Mouse (Mus musculus) embryonic facial prominence, embryonic 13.5 days (tissue): ENCODE measurements around the gene Sel1l3. TPM values are rescaled to one million over a fixed set of nuclear protein-coding genes. Genes with fewer than 3 reads are reported as not detected.

Experiments
- ATAC-seq: fragments of 200-750 bp; cut with Nextera tagmentation; 2 replicates; pipeline ENCODE4 v1.8.0; 2017; ENCODE audit warnings: low read depth; ENCODE audit not compliant: insufficient number of reproducible peaks, insufficient read depth, low FRiP score, low TSS enrichment
- H3K27ac ChIP-seq: fragments of 300-500 bp; sonication (generic); 2 replicates; pipeline ENCODE4 v1.5.1; 2015; ENCODE audit warnings: moderate library complexity, mild to moderate bottlenecking, inconsistent platforms
- H3K27me3 ChIP-seq: fragments of 300-500 bp; sonication (generic); 2 replicates; pipeline ENCODE4 v1.6.1; 2015; ENCODE audit warnings: mild to moderate bottlenecking, inconsistent platforms
- H3K36me3 ChIP-seq: fragments of 300-500 bp; sonication (generic); 2 replicates; pipeline ENCODE4 v1.6.1; 2015; ENCODE audit warnings: mild to moderate bottlenecking, inconsistent platforms
- H3K4me1 ChIP-seq: fragments of 300-500 bp; sonication (generic); 2 replicates; pipeline ENCODE4 v1.6.1; 2015; ENCODE audit warnings: inconsistent platforms
- H3K4me2 ChIP-seq: fragments of 300-500 bp; sonication (generic); 2 replicates; pipeline ENCODE4 v1.6.1; 2015; ENCODE audit warnings: moderate library complexity, mild to moderate bottlenecking, inconsistent platforms
- H3K4me3 ChIP-seq: fragments of 300-500 bp; sonication (generic); 2 replicates; pipeline ENCODE4 v1.5.1; 2015; ENCODE audit warnings: mild to moderate bottlenecking, inconsistent platforms
- H3K9ac ChIP-seq: fragments of 300-500 bp; sonication (generic); 2 replicates; pipeline ENCODE4 v1.6.1; 2015; ENCODE audit warnings: mild to moderate bottlenecking, inconsistent platforms
- H3K9me3 ChIP-seq: fragments of 300-500 bp; sonication (generic); 2 replicates; pipeline ENCODE4 v1.6.1; 2016; ENCODE audit warnings: inconsistent platforms
- WGBS: fragments of 180-500 bp; shearing (Covaris S2); methylation state at CpG from one replicate; pipeline ENCODE4 v1.1.7; 2015; ENCODE audit warnings: mixed read lengths; 5-methylcytosine and 5-hydroxymethylcytosine counted together
- polyA plus RNA-seq: library from polyadenylated mRNA; unstranded; fragments of >200 nt; fragmentation: Nextera tagmentation; extraction: Ambion mirVana; gene quantifications from 2 replicates; pipeline ENCODE4 v1.2.1, GENCODE M21; 2015

Gene Sel1l3
- polyA plus RNA-seq, 1 experiment from 2014 or later = 1.0 TPM

GRCm38 (mm10) chr5:53134003-53134402 lies 79.7 kb downstream of the Sel1l3 start:
- Histone ChIP-seq H3K4me3 (no peak overlapping the region), H3K27me3 (no peaks in the 10 kb centered on the region), H3K9ac (no peak overlapping the region), H3K36me3 (no peaks in the 10 kb centered on the region), H3K4me1 (peaks cover 3% of the 10 kb centered on the region; the same call in 1 of the 2 replicates), H3K4me2 (no peak overlapping the region), H3K27ac (no peak overlapping the region), H3K9me3 (no peaks in the 10 kb centered on the region)
- no peak for ATAC-seq
- 88% methylated on average over 2 of the region's 2 CpGs for WGBS

- Histone ChIP-seq H3K9ac (no peak overlapping the region), H3K9me3 (no peaks in the 10 kb centered on the region), H3K27ac (no peak overlapping the region), H3K4me2 (no peak overlapping the region), H3K36me3 (no peaks in the 10 kb centered on the region), H3K4me1 (no peaks in the 10 kb centered on the region), H3K27me3 (no peaks in the 10 kb centered on the region), H3K4me3 (no peak overlapping the region)
- no peak for ATAC-seq
- 49% methylated on average over 4 of the region's 4 CpGs for WGBS
Observed at GRCm38 (mm10) chr5:53124701-53125100, 89.0 kb downstream of the Sel1l3 start.

GRCm38 (mm10) chr5:53123525-53124286 lies 90.0 kb downstream of the Sel1l3 start:
- H3K9ac ChIP-seq = no peak overlapping the region
- H3K9me3 ChIP-seq = no peaks in the 10 kb centered on the region
- H3K4me1 ChIP-seq = no peaks in the 10 kb centered on the region
- no peak overlapping the region for H3K4me3 ChIP-seq
- WGBS = 46% methylated on average over 10 of the region's 10 CpGs
- no peaks in the 10 kb centered on the region for H3K27me3 ChIP-seq
- no peak overlapping the region for H3K27ac ChIP-seq
- ATAC-seq = no peak
- no peaks in the 10 kb centered on the region for H3K36me3 ChIP-seq
- H3K4me2 ChIP-seq = no peak overlapping the region

GRCm38 (mm10) chr5:53119689-53120088 lies 94.0 kb downstream of the Sel1l3 start:
- no peak overlapping the region for H3K9ac ChIP-seq
- H3K9me3 ChIP-seq = no peaks in the 10 kb centered on the region
- H3K4me3 ChIP-seq = no peak overlapping the region
- no peaks in the 10 kb centered on the region for H3K27me3 ChIP-seq
- no peaks in the 10 kb centered on the region for H3K36me3 ChIP-seq
- H3K4me1 ChIP-seq = no peaks in the 10 kb centered on the region
- WGBS = 58% methylated on average over 3 of the region's 3 CpGs
- no peak overlapping the region for H3K4me2 ChIP-seq
- ATAC-seq = no peak
- H3K27ac ChIP-seq = no peak overlapping the region

GRCm38 (mm10) chr5:53118212-53118611 lies 95.5 kb downstream of the Sel1l3 start:
- no peak overlapping the region for H3K4me3 ChIP-seq
- no peaks in the 10 kb centered on the region for H3K4me1 ChIP-seq
- H3K9ac ChIP-seq = no peak overlapping the region
- H3K27ac ChIP-seq = no peak overlapping the region
- H3K36me3 ChIP-seq = no peaks in the 10 kb centered on the region
- no peak overlapping the region for H3K4me2 ChIP-seq
- H3K9me3 ChIP-seq = no peaks in the 10 kb centered on the region
- 91% methylated on average over 8 of the region's 8 CpGs for WGBS
- no peaks in the 10 kb centered on the region for H3K27me3 ChIP-seq
- no peak for ATAC-seq

- Histone ChIP-seq H3K27ac (no peak overlapping the region), H3K9me3 (no peaks in the 10 kb centered on the region), H3K4me3 (no peak overlapping the region), H3K4me2 (no peak overlapping the region), H3K9ac (no peak overlapping the region), H3K4me1 (0 out of 2 replicates have a peak, but pooled peaks cover 3% of the 10 kb centered on the region), H3K36me3 (no peaks in the 10 kb centered on the region), H3K27me3 (no peaks in the 10 kb centered on the region)
- 75% methylated on average over 12 of the region's 12 CpGs for WGBS
- ATAC-seq = no peak
Observed at GRCm38 (mm10) chr5:53114616-53115267, 99.0 kb downstream of the Sel1l3 start.

GRCm38 (mm10) chr5:53112942-53113341 lies 100.8 kb downstream of the Sel1l3 start:
- WGBS = 66% methylated on average over 5 of the region's 5 CpGs
- Histone ChIP-seq H3K4me3 (no peak overlapping the region), H3K9me3 (no peaks in the 10 kb centered on the region), H3K27me3 (no peaks in the 10 kb centered on the region), H3K4me2 (no peak overlapping the region), H3K36me3 (no peaks in the 10 kb centered on the region), H3K4me1 (peaks cover 3% of the 10 kb centered on the region; the same call in 1 of the 2 replicates), H3K9ac (no peak overlapping the region), H3K27ac (no peak overlapping the region)
- ATAC-seq = no peak

- no peaks in the 10 kb centered on the region for H3K9me3 ChIP-seq
- no peak overlapping the region for H3K4me3 ChIP-seq
- no peak overlapping the region for H3K4me2 ChIP-seq
- H3K36me3 ChIP-seq = no peaks in the 10 kb centered on the region
- H3K4me1 ChIP-seq = peaks cover 3% of the 10 kb centered on the region; the same call in 1 of the 2 replicates
- H3K27me3 ChIP-seq = no peaks in the 10 kb centered on the region
- H3K9ac ChIP-seq = no peak overlapping the region
- no peak for ATAC-seq
- no peak overlapping the region for H3K27ac ChIP-seq
- WGBS = 69% methylated on average over 5 of the region's 5 CpGs
Observed at GRCm38 (mm10) chr5:53111036-53111435, 102.7 kb downstream of the Sel1l3 start.

- peaks cover 3% of the 10 kb centered on the region; the same call in 1 of the 2 replicates for H3K4me1 ChIP-seq
- WGBS = 67% methylated on average over 4 of the region's 4 CpGs
- ATAC-seq = no peak
Observed at GRCm38 (mm10) chr5:53110225-53110624, 103.5 kb downstream of the Sel1l3 start.

GRCm38 (mm10) chr5:53108668-53109067 lies 105.1 kb downstream of the Sel1l3 start:
- 86% methylated on average over 1 of the region's 1 CpGs for WGBS
- no peak overlapping the region for H3K4me3 ChIP-seq
- H3K4me1 ChIP-seq = peaks cover 9% of the 10 kb centered on the region
- no peaks in the 10 kb centered on the region for H3K36me3 ChIP-seq
- no peak overlapping the region for H3K4me2 ChIP-seq
- ATAC-seq = no peak
- H3K9ac ChIP-seq = no peak overlapping the region
- H3K27me3 ChIP-seq = no peaks in the 10 kb centered on the region
- no peak overlapping the region for H3K27ac ChIP-seq
- no peaks in the 10 kb centered on the region for H3K9me3 ChIP-seq

More at GRCm38 (mm10) chr5:53110225-53110624, 103.5 kb downstream of the Sel1l3 start:
- no peak overlapping the region for H3K4me3 ChIP-seq
- H3K27me3 ChIP-seq = no peaks in the 10 kb centered on the region
- no peak overlapping the region for H3K4me2 ChIP-seq
- H3K27ac ChIP-seq = no peak overlapping the region
- H3K9me3 ChIP-seq = no peaks in the 10 kb centered on the region
- no peaks in the 10 kb centered on the region for H3K36me3 ChIP-seq
- no peak overlapping the region for H3K9ac ChIP-seq

GRCm38 (mm10) chr5:53108026-53108425 lies 105.7 kb downstream of the Sel1l3 start:
- Histone ChIP-seq H3K4me2 (no peak overlapping the region), H3K4me1 (peaks cover 9% of the 10 kb centered on the region), H3K4me3 (no peak overlapping the region), H3K9me3 (no peaks in the 10 kb centered on the region), H3K27ac (no peak overlapping the region), H3K36me3 (no peaks in the 10 kb centered on the region), H3K9ac (no peak overlapping the region), H3K27me3 (no peaks in the 10 kb centered on the region)
- 82% methylated on average over 9 of the region's 9 CpGs for WGBS
- no peak for ATAC-seq

- Histone ChIP-seq H3K27me3 (no peaks in the 10 kb centered on the region), H3K36me3 (no peaks in the 10 kb centered on the region), H3K9ac (no peak overlapping the region), H3K27ac (no peak overlapping the region), H3K4me1 (peaks cover 6% of the 10 kb centered on the region), H3K9me3 (no peaks in the 10 kb centered on the region), H3K4me3 (no peak overlapping the region), H3K4me2 (no peak overlapping the region)
- 45% methylated on average over 4 of the region's 4 CpGs for WGBS
- no peak for ATAC-seq
Observed at GRCm38 (mm10) chr5:53106731-53107130, 107.0 kb downstream of the Sel1l3 start.
